Mouse (Mus musculus): Measurements from ENCODE around the gene Gm20605. TPM values are rescaled to one million over a fixed set of nuclear protein-coding genes. Genes with fewer than 3 reads are reported as not detected.

Gm20605 gene
- polyA plus RNA-seq, 1 experiment from 2014 or later: 10.1 TPM

- 96% methylated on average over 6 of the region's 6 CpGs for WGBS
- Histone ChIP-seq H3K27ac (ENCODE audit: low read depth) (no peak overlapping the region), H3K9ac (ENCODE audit: low read length) (no peak overlapping the region), H3K4me3 (ENCODE audit: low read depth, low read length) (no peak overlapping the region), H3K9me3 (ENCODE audit: control insufficient read depth, low read length) (no peaks in the 10 kb centered on the region), H3K36me3 (ENCODE audit: control insufficient read depth, insufficient read depth, low read length) (no peaks in the 10 kb centered on the region), H3K27me3 (replicated peaks; ENCODE audit: control insufficient read depth, insufficient read depth, low read length) (no peaks in the 10 kb centered on the region), H3K4me1 (replicated peaks; ENCODE audit: control insufficient read depth, insufficient read depth, low read length) (peaks cover 14% of the 10 kb centered on the region), H3K4me2 (ENCODE audit: low read length) (no peak overlapping the region)
- DNase-seq (ENCODE audit: low spot score) (no peak), ATAC-seq (replicated peaks; ENCODE audit: low FRiP score, low TSS enrichment, low read depth) (no peak)
Observed at GRCm38 (mm10) chr5:137597625-137598024, 31.4 kb upstream of the Gm20605 start.

GRCm38 (mm10) chr5:137598100-137598826 lies 30.7 kb upstream of the Gm20605 start:
- no peak overlapping the region for H3K27ac ChIP-seq (ENCODE audit: low read depth)
- H3K4me3 ChIP-seq (ENCODE audit: low read depth, low read length): no peak overlapping the region
- ATAC-seq (replicated peaks; ENCODE audit: low FRiP score, low TSS enrichment, low read depth) (no peak), DNase-seq (ENCODE audit: low spot score) (no peak)
- no peak overlapping the region for H3K9ac ChIP-seq (ENCODE audit: low read length)
- no peaks in the 10 kb centered on the region for H3K36me3 ChIP-seq (ENCODE audit: control insufficient read depth, insufficient read depth, low read length)
- no peaks in the 10 kb centered on the region for H3K9me3 ChIP-seq (ENCODE audit: control insufficient read depth, low read length)
- no peak overlapping the region for H3K4me2 ChIP-seq (ENCODE audit: low read length)
- H3K4me1 ChIP-seq (replicated peaks; ENCODE audit: control insufficient read depth, insufficient read depth, low read length): peaks cover 16% of the 10 kb centered on the region
- WGBS: 85% methylated on average over 2 of the region's 2 CpGs
- H3K27me3 ChIP-seq (replicated peaks; ENCODE audit: control insufficient read depth, insufficient read depth, low read length): no peaks in the 10 kb centered on the region

DNA sequence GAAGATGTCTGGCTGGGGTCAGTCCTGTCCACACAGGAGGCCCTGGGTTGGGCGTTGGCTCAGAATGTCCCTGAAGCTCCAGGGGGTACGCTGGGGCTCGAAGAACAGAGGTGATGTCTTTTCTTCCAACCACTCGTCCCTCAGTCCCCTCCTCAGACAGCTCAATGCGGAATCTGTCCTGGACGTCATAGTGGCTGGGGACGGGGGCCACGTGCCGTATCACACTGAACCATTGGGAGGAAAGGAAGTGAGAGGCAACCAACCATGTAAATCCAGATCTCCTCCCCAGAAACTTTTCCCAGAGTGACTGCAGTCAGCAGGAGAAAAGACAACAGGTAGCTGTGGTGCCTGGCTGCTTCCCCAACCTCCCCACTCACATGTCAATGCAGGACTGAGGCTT lies 29.4 kb upstream of the Gm20605 start:
- DNase-seq (ENCODE audit: low spot score): no peak
- 0 out of 2 replicates have a peak, but pooled peaks cover 7% of the 10 kb centered on the region for H3K36me3 ChIP-seq (ENCODE audit: control insufficient read depth, insufficient read depth, low read length)
- WGBS: 66% methylated on average over 9 of the region's 9 CpGs
- H3K9ac ChIP-seq (ENCODE audit: low read length): peak overlapping the region; percentile 71
- ATAC-seq (replicated peaks; ENCODE audit: low FRiP score, low TSS enrichment, low read depth): no peak
- no peak overlapping the region for H3K27ac ChIP-seq (ENCODE audit: low read depth)
- H3K4me2 ChIP-seq (ENCODE audit: low read length): peak overlapping the region; percentile 77
- no peaks in the 10 kb centered on the region for H3K9me3 ChIP-seq (ENCODE audit: control insufficient read depth, low read length)
- peaks cover 16% of the 10 kb centered on the region for H3K4me1 ChIP-seq (replicated peaks; ENCODE audit: control insufficient read depth, insufficient read depth, low read length)
- H3K4me3 ChIP-seq (ENCODE audit: low read depth, low read length): peak overlapping the region; percentile 71
- H3K27me3 ChIP-seq (replicated peaks; ENCODE audit: control insufficient read depth, insufficient read depth, low read length): no peaks in the 10 kb centered on the region

- peaks cover 16% of the 10 kb centered on the region for H3K4me1 ChIP-seq (replicated peaks; ENCODE audit: control insufficient read depth, insufficient read depth, low read length)
- H3K4me3 ChIP-seq (ENCODE audit: low read depth, low read length): peak overlapping the region; percentile 71
- no peaks in the 10 kb centered on the region for H3K9me3 ChIP-seq (ENCODE audit: control insufficient read depth, low read length)
- under 1% methylated on average over 19 of the region's 19 CpGs for WGBS
- no peak for DNase-seq (ENCODE audit: low spot score)
- H3K27me3 ChIP-seq (replicated peaks; ENCODE audit: control insufficient read depth, insufficient read depth, low read length): no peaks in the 10 kb centered on the region
- H3K36me3 ChIP-seq (ENCODE audit: control insufficient read depth, insufficient read depth, low read length): peaks cover 12% of the 10 kb centered on the region
- peak overlapping the region; percentile 71 for H3K9ac ChIP-seq (ENCODE audit: low read length)
- peak; percentile 65 for ATAC-seq (replicated peaks; ENCODE audit: low FRiP score, low TSS enrichment, low read depth)
- H3K27ac ChIP-seq (ENCODE audit: low read depth): peak overlapping the region; percentile 80; the same call in 1 of the 2 replicates
- peak overlapping the region; percentile 77 for H3K4me2 ChIP-seq (ENCODE audit: low read length)
Observed at GRCm38 (mm10) chr5:137600281-137600618, 28.7 kb upstream of the Gm20605 start.

GRCm38 (mm10) chr5:137600619-137601364 lies 28.2 kb upstream of the Gm20605 start, which contains the start of gene Mospd3:
Gene Mospd3, minus strand, starts transcription at chr5:137601058.
- DNase-seq (ENCODE audit: low spot score): peak; percentile 97
- H3K27me3 ChIP-seq (replicated peaks; ENCODE audit: control insufficient read depth, insufficient read depth, low read length): no peaks in the 10 kb centered on the region
- peak within 1 kb of the TSS; percentile 77 for H3K4me2 ChIP-seq (ENCODE audit: low read length)
- H3K4me3 ChIP-seq (ENCODE audit: low read depth, low read length): peak within 1 kb of the TSS; percentile 71
- peaks cover 16% of the 10 kb centered on the region for H3K4me1 ChIP-seq (replicated peaks; ENCODE audit: control insufficient read depth, insufficient read depth, low read length)
- peak within 1 kb of the TSS; percentile 71 for H3K9ac ChIP-seq (ENCODE audit: low read length)
- H3K9me3 ChIP-seq (ENCODE audit: control insufficient read depth, low read length): no peaks in the 10 kb centered on the region
- H3K27ac ChIP-seq (ENCODE audit: low read depth): peak within 1 kb of the TSS; percentile 80
- WGBS: under 1% methylated on average over 41 of the region's 41 CpGs
- H3K36me3 ChIP-seq (ENCODE audit: control insufficient read depth, insufficient read depth, low read length): peaks cover 15% of the 10 kb centered on the region
- ATAC-seq (replicated peaks; ENCODE audit: low FRiP score, low TSS enrichment, low read depth): peak; percentile 93

DNA sequence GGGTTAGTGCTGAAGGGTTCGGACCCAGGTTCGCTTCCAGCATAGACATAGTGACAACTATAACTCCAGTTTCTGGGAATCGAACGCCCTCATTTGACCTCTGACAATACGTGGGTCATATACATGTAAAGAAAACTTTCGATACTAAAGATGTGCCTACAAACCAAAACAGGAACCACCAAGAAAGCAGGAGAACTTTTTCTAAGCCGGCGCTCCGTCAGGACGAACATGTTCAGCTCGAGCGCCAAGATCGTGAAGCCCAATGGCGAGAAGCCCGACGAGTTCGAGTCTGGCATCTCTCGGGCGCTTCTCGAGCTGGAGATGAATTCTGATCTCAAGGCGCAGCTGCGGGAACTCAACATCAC lies 27.6 kb upstream of the Gm20605 start:
- Histone ChIP-seq H3K4me1 (replicated peaks; ENCODE audit: control insufficient read depth, insufficient read depth, low read length) (peaks cover 16% of the 10 kb centered on the region), H3K27ac (ENCODE audit: low read depth) (peak overlapping the region; percentile 65), H3K4me2 (ENCODE audit: low read length) (peak overlapping the region; percentile 52), H3K9ac (ENCODE audit: low read length) (peak overlapping the region; percentile 43), H3K4me3 (ENCODE audit: low read depth, low read length) (peak overlapping the region; percentile 71), H3K36me3 (ENCODE audit: control insufficient read depth, insufficient read depth, low read length) (peaks cover 15% of the 10 kb centered on the region), H3K9me3 (ENCODE audit: control insufficient read depth, low read length) (no peaks in the 10 kb centered on the region), H3K27me3 (replicated peaks; ENCODE audit: control insufficient read depth, insufficient read depth, low read length) (no peaks in the 10 kb centered on the region)
- DNase-seq (ENCODE audit: low spot score) (peak; percentile 79), ATAC-seq (replicated peaks; ENCODE audit: low FRiP score, low TSS enrichment, low read depth) (no peak)
- under 1% methylated on average over 22 of the region's 22 CpGs for WGBS

- H3K9ac ChIP-seq (ENCODE audit: low read length): 0 out of 2 replicates have a peak overlapping the region, but pooled peaks have one; percentile 29
- peak; percentile 29; the same call in 1 of the 2 replicates for ATAC-seq (replicated peaks; ENCODE audit: low FRiP score, low TSS enrichment, low read depth)
Observed at GRCm38 (mm10) chr5:137607860-137608653, 20.9 kb upstream of the Gm20605 start.

DNA sequence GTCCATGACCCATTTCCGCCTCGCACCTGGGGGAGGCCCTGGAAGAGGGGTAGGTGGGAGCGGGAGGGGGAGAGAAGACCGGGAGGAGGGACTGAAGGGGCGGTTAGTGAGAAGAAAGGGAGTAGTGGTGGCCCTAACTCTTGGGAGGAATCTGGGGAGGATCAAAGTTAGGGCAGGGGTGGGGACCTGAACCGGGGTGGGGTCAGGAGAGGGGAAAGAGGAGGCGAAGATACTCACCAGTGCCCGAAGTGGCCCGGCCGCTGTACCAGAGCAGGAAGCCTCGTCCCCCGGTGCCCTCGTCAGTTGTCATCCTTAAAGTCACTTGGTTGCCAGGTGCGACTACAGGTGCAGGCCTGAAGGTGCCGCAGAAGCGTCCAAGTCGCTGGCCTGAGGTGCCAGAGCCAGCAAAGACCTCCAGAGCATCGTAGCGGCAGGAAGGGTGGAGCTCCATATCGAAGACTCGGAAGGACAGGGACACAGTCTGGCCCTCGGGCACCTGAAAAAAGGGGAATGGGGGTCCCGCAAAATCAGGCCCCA lies 20.3 kb upstream of the Gm20605 start:
- 0 out of 2 replicates have a peak overlapping the region, but pooled peaks have one; percentile 22 for H3K9ac ChIP-seq (ENCODE audit: low read length)
- peaks cover 50% of the 10 kb centered on the region for H3K4me1 ChIP-seq (replicated peaks; ENCODE audit: control insufficient read depth, insufficient read depth, low read length)
- H3K36me3 ChIP-seq (ENCODE audit: control insufficient read depth, insufficient read depth, low read length): peaks cover 23% of the 10 kb centered on the region
- no peak overlapping the region for H3K27ac ChIP-seq (ENCODE audit: low read depth)
- no peaks in the 10 kb centered on the region for H3K9me3 ChIP-seq (ENCODE audit: control insufficient read depth, low read length)
- H3K4me3 ChIP-seq (ENCODE audit: low read depth, low read length): peak overlapping the region; percentile 8; the same call in 1 of the 2 replicates
- no peaks in the 10 kb centered on the region for H3K27me3 ChIP-seq (replicated peaks; ENCODE audit: control insufficient read depth, insufficient read depth, low read length)
- ATAC-seq (replicated peaks; ENCODE audit: low FRiP score, low TSS enrichment, low read depth): no peak
- 17% methylated on average over 21 of the region's 23 CpGs for WGBS
- peak overlapping the region; percentile 47 for H3K4me2 ChIP-seq (ENCODE audit: low read length)
- DNase-seq (ENCODE audit: low spot score): no peak

More at GRCm38 (mm10) chr5:137607860-137608653, 20.9 kb upstream of the Gm20605 start:
- H3K4me1 ChIP-seq (replicated peaks; ENCODE audit: control insufficient read depth, insufficient read depth, low read length): peaks cover 48% of the 10 kb centered on the region
- no peak for DNase-seq (ENCODE audit: low spot score)
- 19% methylated on average over 26 of the region's 26 CpGs for WGBS
- H3K9me3 ChIP-seq (ENCODE audit: control insufficient read depth, low read length): no peaks in the 10 kb centered on the region
- H3K27ac ChIP-seq (ENCODE audit: low read depth): no peak overlapping the region
- peaks cover 24% of the 10 kb centered on the region for H3K36me3 ChIP-seq (ENCODE audit: control insufficient read depth, insufficient read depth, low read length)
- H3K4me2 ChIP-seq (ENCODE audit: low read length): peak overlapping the region; percentile 47
- peak overlapping the region; percentile 8; the same call in 1 of the 2 replicates for H3K4me3 ChIP-seq (ENCODE audit: low read depth, low read length)
- H3K27me3 ChIP-seq (replicated peaks; ENCODE audit: control insufficient read depth, insufficient read depth, low read length): no peaks in the 10 kb centered on the region
